Mouse (Mus musculus): Measurements from ENCODE around the gene Olfr594.
"Not testable (repeated sequence)": the region's sequence is repeated elsewhere in the genome, so short reads cannot be mapped to it uniquely, and the experiment has no call there.

Olfr594 gene

GRCm38 (mm10) chr7:103216696-103217095, at the start of gene Olfr594:
TSS of gene Olfr594 (plus strand) at chr7:103216996.
- CTCF ChIA-PET: no interaction called here

- CTCF ChIA-PET: no interaction called here
Measured at GRCm38 (mm10) chr7:103169697-103170096, 47.1 kb upstream of the Olfr594 start.

DNA sequence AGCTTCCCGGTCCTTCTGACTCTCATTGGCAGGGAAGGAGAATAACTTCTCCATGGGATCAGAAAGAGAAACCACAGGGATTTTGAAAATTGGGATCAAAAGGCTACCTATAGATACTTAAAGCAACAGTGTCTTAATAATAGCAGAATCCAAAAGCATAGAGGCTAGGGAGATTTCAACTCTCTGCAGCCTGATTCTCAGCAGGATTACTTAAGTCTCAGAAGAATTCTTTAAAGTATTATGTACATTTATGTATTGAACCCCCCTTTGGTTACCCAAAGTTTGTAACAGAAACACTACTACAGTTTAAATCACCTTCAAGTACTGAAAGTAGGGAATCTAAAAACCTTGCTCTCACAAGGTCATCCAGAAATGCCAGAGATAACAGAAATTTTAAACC, 38.6 kb upstream of the Olfr594 start, which contains the start of gene Olfr591:
Gene Olfr591 (minus strand): TSS at position 101 of the 400 bp plus-strand sequence.
- CTCF ChIA-PET: no interaction called here

DNA sequence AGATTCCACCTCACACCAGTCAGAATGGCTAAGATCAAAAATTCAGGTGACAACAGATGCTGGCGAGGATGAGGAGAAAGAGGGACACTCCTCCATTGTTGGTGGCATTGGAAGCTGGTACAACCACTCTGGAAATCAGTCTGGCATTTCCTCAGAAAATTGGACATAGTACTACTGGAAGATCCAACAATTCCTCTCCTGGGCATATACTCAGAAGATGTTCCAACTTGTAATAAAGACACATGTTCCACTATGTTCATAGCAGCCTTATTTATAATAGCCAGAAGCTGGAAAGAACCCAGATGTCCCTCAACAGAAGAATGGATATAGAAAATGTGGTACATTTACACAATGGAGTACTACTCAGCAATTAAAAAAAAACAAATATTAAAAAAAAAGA, 32.3 kb upstream of the Olfr594 start, which contains the start of gene Olfr592:
Gene Olfr592 (plus strand): TSS at position 301 of the 400 bp plus-strand sequence.
- CTCF ChIA-PET: not testable (repeated sequence)

- CTCF ChIA-PET: no interaction called here
Measured at GRCm38 (mm10) chr7:103211562-103211961, 5.2 kb upstream of the Olfr594 start, which contains the start of gene Olfr593. TSS of gene Olfr593 (plus strand) at chr7:103211862.

DNA sequence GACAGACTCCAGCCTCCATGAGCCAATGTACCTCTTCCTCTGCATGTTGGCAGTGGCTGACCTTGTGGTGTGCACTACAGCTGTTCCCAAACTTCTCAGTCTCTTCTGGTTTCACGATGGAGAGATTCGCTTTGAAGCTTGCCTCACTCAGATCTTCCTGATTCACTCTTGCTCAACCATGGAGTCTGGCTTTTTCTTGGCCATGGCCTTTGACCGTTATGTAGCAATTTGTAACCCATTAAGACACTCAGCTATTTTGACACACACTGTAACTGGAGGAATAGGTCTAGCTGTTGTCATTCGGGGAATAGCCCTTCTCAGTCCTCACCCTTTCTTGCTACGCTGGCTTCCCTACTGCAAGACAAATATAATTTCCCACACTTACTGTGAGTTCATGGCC, 4.7 kb upstream of the Olfr594 start:
- CTCF ChIA-PET: not testable (repeated sequence)

DNA sequence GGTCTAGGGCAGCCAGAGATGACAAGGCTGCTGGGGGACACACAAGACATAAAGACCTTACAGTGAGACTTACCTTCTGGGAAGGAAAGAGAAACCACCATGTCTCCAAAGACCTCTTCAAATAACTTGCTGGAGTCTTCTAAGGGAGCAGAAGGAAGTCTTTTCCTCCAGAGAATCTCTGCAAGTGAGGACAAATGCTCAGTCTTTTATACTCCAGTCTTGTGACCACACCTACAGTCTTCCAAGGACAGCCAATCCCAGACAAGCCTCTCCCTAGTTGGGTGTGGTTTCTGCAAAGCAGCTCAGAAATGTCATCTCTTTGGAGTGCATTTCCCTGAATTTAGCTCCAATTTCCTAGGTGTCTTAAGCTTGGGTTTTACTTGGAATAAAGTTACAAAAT, 35.6 kb downstream of the Olfr594 start, which contains the start of gene Usp17ld:
Gene Usp17ld (minus strand): TSS at position 101 of the 400 bp plus-strand sequence.
- CTCF ChIA-PET: not testable (repeated sequence)
